Mouse (Mus musculus) testis, adult 2 months (tissue): ENCODE data around the gene Il10rb. TPM values are rescaled to one million over a fixed set of nuclear protein-coding genes. Genes with fewer than 3 reads are reported as not detected.

Experiments used
- H3K27ac ChIP-seq: fragments of 200-500 bp; 2 replicates; pipeline ENCODE4 v1.5.1; 2012; ENCODE audit warnings: low read depth, low read length; ENCODE audit not compliant: control insufficient read depth, insufficient read depth
- H3K27me3 ChIP-seq: fragments of 200-500 bp; 2 replicates; pipeline ENCODE4 v1.6.1; 2012; ENCODE audit warnings: mild to moderate bottlenecking, low read length, moderate library complexity; ENCODE audit not compliant: control insufficient read depth, insufficient read depth
- H3K36me3 ChIP-seq: fragments of 200-500 bp; 2 replicates; pipeline ENCODE4 v1.6.1; 2012; ENCODE audit warnings: mild to moderate bottlenecking, low read length; ENCODE audit not compliant: control insufficient read depth, insufficient read depth
- H3K4me1 ChIP-seq: fragments of 200-500 bp; 2 replicates; pipeline ENCODE4 v1.6.1; 2012; ENCODE audit warnings: low read length; ENCODE audit not compliant: control insufficient read depth, insufficient read depth
- H3K4me3 ChIP-seq: fragments of 200-500 bp; 2 replicates; pipeline ENCODE4 v1.5.1; 2012; ENCODE audit warnings: low read depth, mild to moderate bottlenecking, low read length, moderate library complexity, mixed read lengths; ENCODE audit not compliant: control insufficient read depth
- CTCF ChIP-seq: fragments of 200-500 bp; IDR thresholded peaks from 2 replicates; pipeline ENCODE4 v1.5.1; 2012; ENCODE audit warnings: low read depth, mild to moderate bottlenecking, inconsistent platforms, low read length, moderate library complexity; ENCODE audit not compliant: control insufficient read depth, insufficient read depth, insufficient replicate concordance
- POLR2A ChIP-seq: fragments of 200-500 bp; IDR thresholded peaks from 2 replicates; pipeline ENCODE4 v1.6.1; 2012; ENCODE audit warnings: low read depth, mild to moderate bottlenecking, inconsistent platforms, low read length, moderate library complexity; ENCODE audit not compliant: control insufficient read depth
- polyA plus RNA-seq: library from polyadenylated mRNA; depleted of rRNA; stranded (reverse); fragments of >200 nt; gene quantifications from 2 replicates; pipeline ENCODE4 v1.2.3, GENCODE M21; 2012

Gene Il10rb
- polyA plus RNA-seq, 1 experiment = 7.2 TPM

GRCm38 (mm10) chr16:91395633-91396392 is 10.2 kb upstream of the Il10rb start:
- H3K27ac ChIP-seq = no peak overlapping the region
- H3K27me3 ChIP-seq = no peaks in the 10 kb centered on the region
- H3K4me3 ChIP-seq = no peak overlapping the region
- H3K4me1 ChIP-seq = peaks cover 2% of the 10 kb centered on the region; the same call in 1 of the 2 replicates
- TF ChIP-seq POLR2A (no peak), CTCF (no peak)
- no peaks in the 10 kb centered on the region for H3K36me3 ChIP-seq

- H3K4me3 ChIP-seq = no peak overlapping the region
- no peak overlapping the region for H3K27ac ChIP-seq
- TF ChIP-seq POLR2A = no peak
- no peak for TF ChIP-seq CTCF
- H3K4me1 ChIP-seq = peaks cover 2% of the 10 kb centered on the region; the same call in 1 of the 2 replicates
- no peaks in the 10 kb centered on the region for H3K36me3 ChIP-seq
- H3K27me3 ChIP-seq = no peaks in the 10 kb centered on the region
These were observed 9.0 kb upstream of the Il10rb start for GRCm38 (mm10) chr16:91396844-91397537.

DNA sequence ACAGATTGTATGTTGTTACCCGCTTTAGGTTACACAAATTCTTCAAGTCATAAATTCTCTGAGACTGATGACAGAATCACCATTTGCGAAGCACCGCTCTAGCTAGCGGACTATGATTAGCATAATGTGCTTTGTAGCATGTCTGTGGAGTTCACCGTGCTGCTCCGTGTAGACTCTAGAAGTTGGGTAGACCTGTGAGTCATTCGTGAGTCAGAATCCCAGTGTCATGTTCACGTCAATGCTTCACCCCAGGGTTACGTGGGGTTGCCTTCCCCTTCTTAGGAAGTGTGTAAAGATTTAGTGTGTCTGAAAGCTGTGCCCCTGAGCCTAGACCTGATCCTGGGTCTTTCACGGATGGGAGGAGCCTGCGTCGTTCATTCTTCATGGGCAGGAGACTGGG is 7.9 kb upstream of the Il10rb start:
- H3K27me3 ChIP-seq = no peaks in the 10 kb centered on the region
- H3K4me3 ChIP-seq = no peak overlapping the region
- H3K36me3 ChIP-seq = no peaks in the 10 kb centered on the region
- peaks cover 2% of the 10 kb centered on the region; the same call in 1 of the 2 replicates for H3K4me1 ChIP-seq
- H3K27ac ChIP-seq = no peak overlapping the region
- no peak for TF ChIP-seq CTCF
- TF ChIP-seq POLR2A = no peak

- Histone ChIP-seq H3K4me1 (peaks cover 2% of the 10 kb centered on the region; the same call in 1 of the 2 replicates), H3K27ac (no peak overlapping the region), H3K36me3 (no peaks in the 10 kb centered on the region), H3K27me3 (no peaks in the 10 kb centered on the region), H3K4me3 (no peak overlapping the region)
- TF ChIP-seq POLR2A (no peak), CTCF (no peak)
These were observed 7.0 kb upstream of the Il10rb start for GRCm38 (mm10) chr16:91398944-91399343.

DNA sequence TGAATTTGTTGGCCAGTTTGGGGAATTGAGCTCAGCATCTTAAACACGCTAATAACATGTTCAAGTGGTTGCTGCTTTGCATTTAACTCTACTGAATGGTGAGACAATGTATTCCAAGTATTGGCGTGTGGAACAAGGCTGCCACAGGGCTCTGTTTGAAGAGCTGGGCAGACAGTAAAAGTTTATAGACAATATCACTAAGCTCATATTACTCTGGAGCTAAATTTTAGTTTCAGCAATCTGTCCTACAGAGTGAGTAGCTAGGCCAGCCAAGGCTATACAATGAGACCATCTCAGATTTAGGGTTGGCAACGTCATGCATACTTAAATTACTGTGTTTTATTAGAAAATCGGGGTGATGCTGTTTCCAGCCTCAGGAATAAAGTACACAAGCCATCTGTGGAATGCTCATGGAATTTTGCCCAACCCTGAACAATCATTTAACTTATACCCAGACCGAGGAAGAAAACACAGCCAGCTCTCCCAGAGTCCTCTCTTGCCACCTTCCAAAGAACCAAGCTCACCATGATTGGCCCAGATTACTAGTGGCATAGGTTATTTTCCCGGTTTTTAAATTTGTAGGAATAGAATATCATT is 4.3 kb upstream of the Il10rb start:
- H3K4me1 ChIP-seq = peaks cover 13% of the 10 kb centered on the region
- no peaks in the 10 kb centered on the region for H3K36me3 ChIP-seq
- TF ChIP-seq POLR2A = no peak
- no peak for TF ChIP-seq CTCF
- no peak overlapping the region for H3K27ac ChIP-seq
- H3K4me3 ChIP-seq = no peak overlapping the region
- peaks cover 2% of the 10 kb centered on the region; the same call in 1 of the 2 replicates for H3K27me3 ChIP-seq

DNA sequence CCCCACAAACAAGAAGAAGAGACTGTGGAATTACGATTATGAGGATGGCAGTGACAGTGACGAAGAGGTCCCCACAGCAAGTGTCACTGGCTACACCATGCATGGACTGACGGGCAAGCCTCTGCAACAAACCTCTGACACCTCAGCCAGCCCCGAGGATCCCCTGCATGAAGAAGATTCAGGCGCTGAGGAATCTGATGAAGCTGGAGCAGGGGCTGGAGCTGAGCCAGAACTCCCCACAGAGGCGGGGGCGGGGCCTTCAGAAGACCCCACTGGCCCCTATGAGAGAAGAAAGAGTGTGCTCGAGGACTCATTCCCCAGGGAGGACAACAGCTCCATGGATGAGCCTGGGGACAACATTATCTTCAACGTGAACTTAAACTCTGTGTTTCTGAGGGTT is 2.2 kb upstream of the Il10rb start:
- Histone ChIP-seq H3K4me3 (no peak overlapping the region), H3K27me3 (peaks cover 2% of the 10 kb centered on the region; the same call in 1 of the 2 replicates), H3K27ac (no peak overlapping the region), H3K4me1 (peaks cover 15% of the 10 kb centered on the region), H3K36me3 (no peaks in the 10 kb centered on the region)
- TF ChIP-seq CTCF = no peak
- TF ChIP-seq POLR2A = no peak

GRCm38 (mm10) chr16:91404187-91404586 is 1.8 kb upstream of the Il10rb start:
- H3K36me3 ChIP-seq = no peaks in the 10 kb centered on the region
- H3K27ac ChIP-seq = no peak overlapping the region
- peaks cover 2% of the 10 kb centered on the region; the same call in 1 of the 2 replicates for H3K27me3 ChIP-seq
- peaks cover 15% of the 10 kb centered on the region for H3K4me1 ChIP-seq
- no peak overlapping the region for H3K4me3 ChIP-seq
- TF ChIP-seq CTCF (no peak), POLR2A (no peak)
